Mouse (Mus musculus) ES-E14 (cell line): Measurements from ENCODE around the gene Acad12. TPM values are rescaled to one million over a fixed set of nuclear protein-coding genes. Genes with fewer than 3 reads are reported as not detected.
"Not testable (repeated sequence)": the region's sequence is repeated elsewhere in the genome, so short reads cannot be mapped to it uniquely, and the experiment has no call there.

Experiments used
- DNase-seq: peaks from one replicate; pipeline ENCODE4 v3.0.0-alpha.2; 2013; ENCODE audit warnings: low read depth, low spot score
- H3K27ac ChIP-seq: 2 replicates; pipeline ENCODE4 v1.5.1; 2012; ENCODE audit warnings: low read depth, mild to moderate bottlenecking, low read length, moderate library complexity, mixed read lengths; ENCODE audit not compliant: poor library complexity, insufficient read depth, severe bottlenecking
- H3K36me3 ChIP-seq: 2 replicates; pipeline ENCODE4 v1.6.1; 2012; ENCODE audit warnings: mild to moderate bottlenecking, low read length, moderate library complexity, mixed read lengths; ENCODE audit not compliant: control insufficient read depth, poor library complexity, insufficient read depth, severe bottlenecking
- H3K4me1 ChIP-seq, 2 experiments: fragments of 150-350 bp in 1 of 2; sonication (generic) in 1 of 2; 2 replicates each; pipeline ENCODE4 v1.6.1; 2012; ENCODE audit warnings: low read length in 2 of 2, mild to moderate bottlenecking in 1 of 2, mixed read lengths in 1 of 2; ENCODE audit not compliant: control insufficient read depth in 2 of 2, insufficient read depth in 2 of 2, poor library complexity in 1 of 2
- H3K4me3 ChIP-seq, 2 experiments: fragments of 150-350 bp in 1 of 2; sonication (generic) in 1 of 2; 2 replicates each; pipeline ENCODE4 v1.5.1; 2012; ENCODE audit warnings: low read length in 2 of 2, low read depth in 1 of 2, mild to moderate bottlenecking in 1 of 2, mixed read lengths in 1 of 2; ENCODE audit not compliant: insufficient read depth in 1 of 2, poor library complexity in 1 of 2, severe bottlenecking in 1 of 2
- H3K9ac ChIP-seq: 2 replicates; pipeline ENCODE4 v1.6.1; 2012; ENCODE audit warnings: low read depth, mild to moderate bottlenecking, low read length, mixed read lengths; ENCODE audit not compliant: poor library complexity, insufficient read depth, severe bottlenecking
- H3K9me3 ChIP-seq: fragments of 150-350 bp; sonication (generic); 2 replicates; pipeline ENCODE4 v1.6.1; 2012; ENCODE audit warnings: low read depth, mild to moderate bottlenecking, low read length; ENCODE audit not compliant: control insufficient read depth, insufficient read depth
- CHD2 ChIP-seq: IDR thresholded peaks from 2 replicates; pipeline ENCODE4 v1.6.1; 2014; ENCODE audit warnings: mild to moderate bottlenecking, low read depth, low read length, inconsistent platforms
- HCFC1 ChIP-seq: IDR thresholded peaks from 2 replicates; pipeline ENCODE4 v1.6.1; 2012; ENCODE audit warnings: low read length, inconsistent platforms, borderline replicate concordance; ENCODE audit not compliant: insufficient read depth
- MAFK ChIP-seq: IDR thresholded peaks from 2 replicates; pipeline ENCODE4 v1.6.1; 2014; ENCODE audit warnings: mild to moderate bottlenecking, low read depth, low read length, inconsistent platforms; ENCODE audit not compliant: insufficient read depth
- ZC3H11A ChIP-seq: IDR thresholded peaks from 2 replicates; pipeline ENCODE4 v1.6.1; 2012; ENCODE audit warnings: low read depth, mild to moderate bottlenecking, inconsistent platforms, low read length, borderline replicate concordance
- ZNF384 ChIP-seq: IDR thresholded peaks from 2 replicates; pipeline ENCODE4 v1.6.1; 2012; ENCODE audit warnings: low read depth, low read length, inconsistent platforms
- in situ Hi-C, 2 experiments: fragments of 600-800 bp; cut with MboI; formaldehyde crosslinking; loops; one replicate each; pipeline ENCODE4 v1.15.1; 2025; ENCODE audit warnings: low sequenced_read_pairs in 2 of 2, inconsistent platforms in 1 of 2; ENCODE audit not compliant: unreplicated experiment in 2 of 2
- total RNA-seq: library from RNA; depleted of rRNA; stranded (reverse); fragments of 300-350 nt; gene quantifications from 2 replicates; pipeline ENCODE4 v1.2.3, GENCODE M21; 2012

Gene Acad12
- total RNA-seq, 1 experiment = 6.0 TPM

- in situ Hi-C loops = no loop called here
- no peak overlapping the region for H3K27ac ChIP-seq
Measured at GRCm38 (mm10) chr5:121627871-121628270, 9.1 kb upstream of the Acad12 start.

GRCm38 (mm10) chr5:121623241-121623640, 4.5 kb upstream of the Acad12 start:
- Histone ChIP-seq H3K9me3 (no peaks in the 10 kb centered on the region), H3K36me3 (no peaks in the 10 kb centered on the region; the same call in 1 of the 2 replicates), H3K9ac (no peak overlapping the region), H3K4me3 (no peak overlapping the region), H3K4me1 (peaks cover 0 to 2% of the 10 kb centered on the region in 2 experiments; a peak in 1 of 4 replicates), H3K27ac (no peak overlapping the region)
- no peak for TF ChIP-seq HCFC1
- TF ChIP-seq ZNF384 = no peak
- no peak for TF ChIP-seq MAFK
- no peak for TF ChIP-seq CHD2
- DNase-seq = no peak
- in situ Hi-C loops = no loop called here

More at GRCm38 (mm10) chr5:121627871-121628270, 9.1 kb upstream of the Acad12 start:
- no peak overlapping the region for H3K4me3 ChIP-seq
- DNase-seq = no peak
- TF ChIP-seq MAFK (no peak), ZNF384 (no peak), ZC3H11A (no peak), HCFC1 (no peak), CHD2 (no peak)
- H3K9ac ChIP-seq = no peak overlapping the region
- H3K36me3 ChIP-seq = no peaks in the 10 kb centered on the region
- H3K9me3 ChIP-seq = no peaks in the 10 kb centered on the region
- peaks cover 0 to 1% of the 10 kb centered on the region in 2 experiments; a peak in 1 of 4 replicates for H3K4me1 ChIP-seq

- Histone ChIP-seq H3K4me1 (peaks cover 0 to 2% of the 10 kb centered on the region in 2 experiments; a peak in 1 of 4 replicates), H3K9ac (no peak overlapping the region), H3K9me3 (no peaks in the 10 kb centered on the region), H3K4me3 (no peak overlapping the region), H3K27ac (no peak overlapping the region), H3K36me3 (no peaks in the 10 kb centered on the region; the same call in 1 of the 2 replicates)
- in situ Hi-C loops = no loop called here
- TF ChIP-seq ZNF384 (no peak), CHD2 (no peak), MAFK (no peak), HCFC1 (no peak), ZC3H11A (no peak)
- no peak for DNase-seq
Measured at GRCm38 (mm10) chr5:121621102-121621501, 2.4 kb upstream of the Acad12 start.

- H3K36me3 ChIP-seq, H3K4me1 ChIP-seq, H3K9ac ChIP-seq, H3K27ac ChIP-seq, in situ Hi-C loops, H3K9me3 ChIP-seq, H3K4me3 ChIP-seq, DNase-seq: not testable (repeated sequence)
Measured at GRCm38 (mm10) chr5:121614921-121615320, 3.8 kb downstream of the Acad12 start.

GRCm38 (mm10) chr5:121612036-121612435, 6.7 kb downstream of the Acad12 start:
- in situ Hi-C loops = no loop called here
- TF ChIP-seq CHD2 = no peak
- no peak for TF ChIP-seq ZC3H11A
- no peak for TF ChIP-seq MAFK
- TF ChIP-seq ZNF384 = no peak
- TF ChIP-seq HCFC1 = no peak

GRCm38 (mm10) chr5:121609556-121610135, 9.1 kb downstream of the Acad12 start:
- H3K27ac ChIP-seq, in situ Hi-C loops, H3K9ac ChIP-seq, H3K4me1 ChIP-seq, H3K4me3 ChIP-seq, H3K9me3 ChIP-seq, H3K36me3 ChIP-seq, DNase-seq: not testable (repeated sequence)

More at GRCm38 (mm10) chr5:121612036-121612435, 6.7 kb downstream of the Acad12 start:
- no peak for DNase-seq
- no peak overlapping the region for H3K9ac ChIP-seq
- H3K4me1 ChIP-seq = peaks cover 0 to 3% of the 10 kb centered on the region in 2 experiments; a peak in 1 of 4 replicates
- no peak overlapping the region for H3K27ac ChIP-seq
- no peak overlapping the region for H3K4me3 ChIP-seq
- no peaks in the 10 kb centered on the region for H3K36me3 ChIP-seq
- no peaks in the 10 kb centered on the region for H3K9me3 ChIP-seq
